Mouse (Mus musculus): ENCODE measurements around the gene Hoxd4.
A peak's percentile ranks its signal among the peaks of the same experiment; 100 is the strongest.

Gene Hoxd4

DNA sequence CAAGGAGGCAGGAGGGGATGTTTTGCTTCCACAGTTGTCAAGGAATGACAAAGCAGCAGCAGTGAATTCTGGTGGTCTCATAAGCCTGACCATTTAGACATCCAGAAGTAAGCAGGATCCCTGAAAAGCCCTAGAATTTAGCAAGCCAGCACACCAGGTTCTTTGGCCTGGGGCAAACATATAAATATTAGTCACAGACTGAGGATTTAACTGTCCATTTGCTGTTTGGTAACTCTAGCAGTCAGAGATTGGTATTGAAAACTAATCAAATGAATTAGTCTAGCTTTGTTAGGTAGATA is 30.2 kb downstream of the Hoxd4 start:
- DNase-seq (ENCODE audit: low spot score in 2 of 2), result no peak

GRCm38 (mm10) chr2:74745540-74746297 is 34.0 kb downstream of the Hoxd4 start:
- no peak for DNase-seq (ENCODE audit: low spot score in 2 of 2)

- DNase-seq (ENCODE audit: low spot score in 2 of 2), result no peak
Measured at GRCm38 (mm10) chr2:74746298-74746921, 34.7 kb downstream of the Hoxd4 start.

- no peak for DNase-seq (ENCODE audit: low spot score in 2 of 2)
Measured at GRCm38 (mm10) chr2:74747006-74747405, 35.3 kb downstream of the Hoxd4 start.

- DNase-seq (ENCODE audit: low spot score in 2 of 2), result no peak
Measured at GRCm38 (mm10) chr2:74747661-74748141, 36.0 kb downstream of the Hoxd4 start.

DNA sequence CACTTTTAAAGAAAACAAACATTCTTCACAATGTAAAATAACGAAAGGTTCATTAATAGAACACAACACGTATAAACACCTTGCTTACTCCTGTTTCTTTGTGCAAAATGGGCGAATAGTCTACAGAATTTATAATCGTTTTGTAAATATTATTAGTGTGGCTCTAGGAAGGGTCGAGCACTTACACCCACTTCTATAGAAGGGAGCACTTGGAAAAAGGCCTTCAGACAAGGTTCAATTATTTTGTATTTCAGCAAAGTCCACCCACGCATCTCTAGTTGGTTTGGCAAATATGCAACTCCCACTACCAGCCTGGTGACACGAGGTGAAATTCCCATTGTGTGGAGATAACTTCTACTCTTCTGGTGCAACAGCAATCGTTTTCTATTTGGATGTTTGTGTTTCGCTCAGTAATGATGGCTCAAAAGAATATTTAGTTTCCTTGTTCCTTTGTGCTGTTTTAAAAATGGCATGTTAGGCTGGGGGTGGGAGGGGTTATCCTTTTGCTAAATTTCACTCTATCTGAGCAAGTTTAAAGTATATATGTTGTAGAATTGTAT is 36.8 kb downstream of the Hoxd4 start:
- no peak for DNase-seq (ENCODE audit: low spot score in 2 of 2)

DNA sequence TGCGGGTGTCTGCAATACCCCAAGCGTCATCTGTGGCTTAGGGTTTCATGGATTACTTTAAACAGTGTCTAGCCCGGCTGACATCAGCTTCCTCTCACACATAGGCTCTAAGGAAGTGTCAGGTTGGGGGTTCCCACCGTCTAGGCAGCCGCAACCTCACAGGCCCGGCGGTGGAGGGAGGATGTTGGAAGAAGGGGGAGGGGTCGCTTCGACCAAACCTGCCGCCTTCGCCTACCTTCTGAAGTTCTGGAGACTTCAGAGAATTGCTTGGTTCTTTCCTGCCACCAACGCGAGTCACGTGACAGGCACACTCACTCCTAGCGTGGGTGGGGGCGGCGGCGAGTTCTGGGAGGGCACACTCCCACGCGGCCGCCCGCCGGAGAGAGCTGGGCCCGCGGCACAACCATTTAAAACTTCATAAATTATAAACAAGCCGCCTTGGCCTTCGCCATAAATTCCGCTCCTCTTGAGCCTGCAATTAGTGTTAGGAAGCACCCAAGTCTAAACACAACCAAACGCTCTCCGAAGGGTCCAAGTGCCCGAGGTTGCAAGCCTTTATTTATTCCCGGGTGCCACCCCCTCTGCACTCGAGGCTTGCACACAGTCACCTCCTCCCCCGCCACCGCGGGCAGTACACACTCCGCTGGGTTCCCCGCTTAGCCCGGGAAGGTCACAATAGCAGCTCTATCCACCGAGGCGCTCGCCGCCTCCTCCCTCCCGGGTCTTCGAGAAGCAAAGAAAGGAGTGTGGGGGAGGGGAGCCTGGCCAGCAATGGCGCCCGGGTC is 37.8 kb downstream of the Hoxd4 start:
- peak in 1 of 2 experiments; percentile 10 for DNase-seq (ENCODE audit: low spot score in 2 of 2)

DNA sequence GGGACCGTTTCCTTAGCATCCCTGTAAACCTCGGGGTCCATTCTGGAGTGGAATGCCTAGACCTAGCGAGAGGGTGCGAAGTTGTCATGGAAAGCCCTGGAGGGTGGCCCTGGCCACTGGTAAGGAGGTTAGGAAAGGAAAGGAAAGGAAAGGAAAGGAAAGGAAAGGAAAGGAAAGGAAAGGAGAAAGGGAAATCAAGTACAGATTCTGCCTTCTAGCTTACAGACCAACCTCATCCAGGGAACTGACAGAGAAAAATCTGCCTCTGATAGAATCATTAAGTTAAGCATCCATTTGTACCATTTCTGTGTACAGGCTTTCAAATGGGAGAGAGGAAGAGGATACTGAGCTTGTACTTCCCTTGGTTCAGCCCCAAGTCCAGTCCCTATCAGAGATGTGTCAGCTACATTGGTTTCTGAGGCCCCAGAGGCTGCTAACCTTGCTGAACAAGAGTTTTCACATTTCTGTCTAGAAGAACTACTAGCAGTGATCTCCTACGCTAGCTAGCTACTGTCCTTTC is 39.1 kb downstream of the Hoxd4 start:
- no peak for DNase-seq (ENCODE audit: low spot score in 2 of 2)

GRCm38 (mm10) chr2:74751861-74752260 is 40.1 kb downstream of the Hoxd4 start:
- DNase-seq (ENCODE audit: low spot score in 2 of 2), result no peak

GRCm38 (mm10) chr2:74752431-74753174 is 40.9 kb downstream of the Hoxd4 start:
- DNase-seq (ENCODE audit: low spot score in 2 of 2), result no peak

- DNase-seq (ENCODE audit: low spot score in 2 of 2), result no peak
Measured at GRCm38 (mm10) chr2:74753175-74753523, 41.4 kb downstream of the Hoxd4 start.

DNA sequence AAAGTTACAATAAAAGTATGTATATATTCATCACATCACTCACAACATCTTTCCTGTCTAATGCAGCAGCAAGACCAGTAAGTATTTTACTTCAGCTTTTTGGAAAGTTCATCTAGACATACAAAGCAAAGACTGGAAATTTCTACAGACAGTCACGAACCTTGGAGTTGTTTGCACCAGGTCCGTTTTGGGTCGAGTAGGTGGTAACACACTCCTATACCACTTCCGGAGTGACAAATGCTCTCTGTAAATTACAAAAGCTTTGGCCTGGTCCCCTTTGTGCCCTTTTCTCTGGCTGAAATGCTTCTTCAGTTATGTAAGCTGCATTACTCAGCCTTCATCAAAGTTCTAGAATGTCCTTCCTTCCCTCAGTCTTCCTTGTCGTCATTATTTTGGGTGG is 42.0 kb downstream of the Hoxd4 start:
- DNase-seq (ENCODE audit: low spot score in 2 of 2), result no peak

- DNase-seq (ENCODE audit: low spot score in 2 of 2), result no peak
Measured at GRCm38 (mm10) chr2:74760146-74760545, 48.4 kb downstream of the Hoxd4 start.

GRCm38 (mm10) chr2:74761941-74762340 is 50.2 kb downstream of the Hoxd4 start:
- no peak for DNase-seq (ENCODE audit: low spot score in 2 of 2)

DNA sequence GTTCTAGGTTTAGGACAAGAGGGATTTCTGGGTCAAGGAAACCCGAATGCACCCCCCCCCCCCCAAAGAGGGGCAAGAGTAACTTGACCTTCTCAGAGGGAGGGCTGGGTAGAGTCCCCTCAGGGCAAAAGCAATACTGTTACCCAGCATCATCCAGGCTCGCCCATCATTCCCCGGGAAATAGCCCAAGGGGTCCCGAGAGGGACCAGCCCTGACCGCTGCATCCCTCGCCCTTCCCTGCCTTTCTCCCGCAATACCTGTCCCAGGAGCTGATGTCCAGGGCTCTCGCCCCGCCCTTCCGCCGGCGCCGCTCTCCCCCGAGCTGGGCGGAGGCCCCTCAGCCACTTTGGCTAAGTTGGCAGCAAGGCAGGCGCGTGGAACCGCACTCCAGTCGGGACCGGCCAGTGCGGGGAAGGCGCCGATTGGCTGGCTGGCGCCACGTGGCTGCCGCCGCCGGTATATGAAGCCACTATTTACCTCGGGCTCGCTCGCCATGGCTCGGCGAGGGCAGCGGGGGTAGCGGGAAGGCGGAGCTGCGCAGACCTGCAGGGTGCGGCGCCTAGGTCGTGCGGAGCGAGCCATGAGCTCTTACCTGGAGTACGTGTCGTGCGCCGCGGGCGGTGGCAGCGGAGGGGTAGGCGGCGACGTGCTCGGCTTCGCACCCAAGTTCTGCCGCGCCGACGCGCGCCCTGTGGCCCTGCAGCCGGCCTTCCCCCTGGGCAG is 51.0 kb downstream of the Hoxd4 start, which contains the start of gene Hoxd1:
Gene Hoxd1 (plus strand): TSS at position 459 of the 723 bp plus-strand sequence.
- no peak for DNase-seq (ENCODE audit: low spot score in 2 of 2)

GRCm38 (mm10) chr2:74763245-74763735 is 51.6 kb downstream of the Hoxd4 start:
- DNase-seq (ENCODE audit: low spot score in 2 of 2), result no peak

DNA sequence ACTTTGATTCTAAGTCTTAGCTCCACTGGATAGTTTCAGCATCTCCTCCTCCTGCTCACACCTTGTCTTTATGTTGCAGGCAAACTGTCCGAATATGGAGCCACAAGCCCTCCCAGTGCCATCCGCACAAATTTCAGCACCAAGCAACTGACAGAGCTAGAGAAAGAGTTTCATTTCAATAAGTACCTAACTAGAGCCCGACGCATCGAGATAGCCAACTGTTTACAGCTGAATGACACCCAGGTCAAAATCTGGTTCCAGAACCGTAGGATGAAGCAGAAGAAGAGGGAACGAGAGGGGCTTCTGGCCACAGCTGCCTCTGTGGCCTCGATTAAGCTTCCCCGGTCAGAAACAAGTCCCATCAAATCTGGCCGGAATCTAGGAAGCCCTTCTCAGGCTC is 52.2 kb downstream of the Hoxd4 start:
- DNase-seq (ENCODE audit: low spot score in 2 of 2), result no peak

DNA sequence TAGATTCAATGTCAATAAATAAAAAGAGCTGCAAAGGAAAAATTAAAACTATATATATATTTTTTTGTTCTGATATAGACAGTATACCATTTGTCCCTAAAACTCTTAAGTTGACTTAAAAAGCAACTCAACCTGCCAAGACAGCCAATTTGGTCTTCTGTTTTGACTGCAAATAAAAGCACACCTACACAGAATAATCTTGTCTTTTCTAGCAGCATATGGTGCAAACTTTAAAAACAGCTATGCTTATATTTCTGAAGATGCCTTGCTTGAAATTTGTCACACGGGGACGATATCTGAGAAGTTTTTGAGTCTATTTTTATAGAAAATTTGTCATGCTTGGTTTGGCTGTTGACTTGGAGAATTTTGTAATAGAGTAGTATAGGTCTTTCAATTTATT is 62.6 kb downstream of the Hoxd4 start:
- no peak for DNase-seq (ENCODE audit: low spot score in 2 of 2)

- no peak for DNase-seq (ENCODE audit: low spot score in 2 of 2)
Measured at GRCm38 (mm10) chr2:74777536-74778275, 66.0 kb downstream of the Hoxd4 start.

Measured in thymus, postnatal 10 days (tissue).